Mouse (Mus musculus) left cerebral cortex, adult 2 months (tissue): ENCODE results near the gene Pde6d. TPM values are rescaled to one million over a fixed set of nuclear protein-coding genes. Genes with fewer than 3 reads are reported as not detected.

Experiments
- DNase-seq, 2 experiments: peaks; one replicate each; pipeline ENCODE4 v3.0.0; 2021 to 2022; ENCODE audit warnings: low spot score in 2 of 2, mixed read lengths in 1 of 2; ENCODE audit errors: extremely low spot score in 1 of 2
- H3K27ac ChIP-seq: fragments of 200-600 bp; 2 replicates; pipeline ENCODE4 v1.8.1; 2022
- H3K4me3 ChIP-seq: fragments of 200-600 bp; 2 replicates; pipeline ENCODE4 v1.8.1; 2022
- CTCF ChIP-seq: fragments of 200-600 bp; IDR thresholded peaks from 2 replicates; pipeline ENCODE4 v1.8.1; 2022; ENCODE audit warnings: antibody characterized with exemption, mild to moderate bottlenecking, moderate library complexity
- intact Hi-C: fragments of 180-260 bp; cut with DNase I; formaldehyde crosslinking; loops from one replicate; pipeline ENCODE4 v1.15.1; 2025
- long read RNA-seq, 2 experiments: library from polyadenylated mRNA; stranded (forward); transcript quantifications; one replicate each; pipeline ENCODE4 v2.0.0; 2021; ENCODE audit warnings: borderline mapping rate in 2 of 2
- total RNA-seq, 2 experiments: library from RNA; stranded (reverse); gene quantifications; 2 replicates each; pipeline ENCODE4 v1.2.3; 2021

The Pde6d gene
- 10 to 100 TPM; 43.7 to 50.3 TPM for total RNA-seq
- long read RNA-seq, experiment 1, transcript Pde6d-201 (5 exons, 1,159 nt): major isoform, 36 of 44 reads
- long read RNA-seq, experiment 1, partial matches to known transcripts: 1 of 44 reads
- long read RNA-seq, experiment 1, other reads (novel, unspliced or antisense): 6 of 44 reads
- long read RNA-seq, experiment 2, transcript Pde6d-201 (5 exons, 1,159 nt): major isoform, 12 of 17 reads
- long read RNA-seq, experiment 2, partial matches to known transcripts: 0 of 17 reads
- long read RNA-seq, experiment 2, other reads (novel, unspliced or antisense): 4 of 17 reads

DNA sequence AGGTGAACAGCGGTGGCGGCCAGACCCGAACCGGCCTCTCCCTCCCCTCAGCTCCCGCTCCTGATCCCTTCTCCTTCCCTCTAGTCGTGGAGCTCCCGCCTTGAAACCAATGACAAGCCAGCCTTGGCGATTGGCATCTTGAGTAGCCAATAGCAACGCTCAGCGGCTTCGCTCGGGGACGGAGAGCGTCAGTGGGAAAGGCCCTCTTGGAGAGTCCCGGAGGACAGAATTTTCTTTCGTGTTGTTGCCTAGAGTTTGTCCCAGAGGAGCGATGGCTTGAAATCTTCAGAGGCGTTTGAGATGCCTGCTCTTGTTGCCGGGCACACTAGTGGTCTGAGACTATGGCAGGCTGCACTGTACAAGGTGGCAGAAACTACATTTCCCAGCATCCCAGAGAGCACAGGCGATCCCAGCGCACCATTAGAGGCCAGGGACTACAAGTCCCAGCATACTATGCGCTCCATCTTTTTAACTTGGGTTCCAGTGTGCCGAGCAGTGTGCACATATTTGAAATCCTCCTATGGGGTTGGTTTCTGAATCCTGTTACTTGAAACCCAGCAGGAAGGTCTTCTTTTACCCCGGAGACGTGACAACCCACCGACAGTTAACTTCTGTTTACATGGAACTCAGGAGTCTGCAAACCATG lies at the start of gene Pde6d, which contains the start of gene Cops7b:
Gene Pde6d (minus strand): TSS at position 179 of the 646 bp plus-strand sequence.
Gene Cops7b (plus strand): TSS at position 454 of the 646 bp plus-strand sequence.
- Histone ChIP-seq H3K4me3 (peak within 1 kb of the TSS; percentile 82), H3K27ac (peak within 1 kb of the TSS; percentile 85)
- no peak for TF ChIP-seq CTCF
- peak; percentile 94 to 98 for DNase-seq
- intact Hi-C loops: no loop called here

DNA sequence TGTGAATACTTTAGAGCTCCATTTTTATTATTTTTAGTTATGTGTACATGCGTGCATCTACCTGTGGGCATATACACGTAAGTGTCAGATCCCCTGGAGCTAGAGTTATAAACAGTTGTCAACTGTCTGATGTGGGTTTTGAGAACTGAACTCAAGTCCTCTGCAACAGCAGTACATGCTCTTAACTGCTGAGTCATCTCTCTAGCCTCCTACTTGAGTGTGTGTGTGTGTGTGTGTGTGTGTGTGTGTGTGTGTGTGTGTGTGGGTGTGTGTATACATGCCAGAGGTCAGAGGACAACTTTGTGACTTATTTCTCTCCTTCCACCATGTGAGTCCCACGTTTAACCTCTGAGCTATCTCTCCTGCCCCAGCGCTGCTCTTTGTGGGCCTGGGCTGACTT lies 48.1 kb upstream of the Pde6d start:
- Histone ChIP-seq H3K4me3 (no peak overlapping the region), H3K27ac (no peak overlapping the region)
- no peak for DNase-seq
- no peak for TF ChIP-seq CTCF
- intact Hi-C loops: no loop called here

DNA sequence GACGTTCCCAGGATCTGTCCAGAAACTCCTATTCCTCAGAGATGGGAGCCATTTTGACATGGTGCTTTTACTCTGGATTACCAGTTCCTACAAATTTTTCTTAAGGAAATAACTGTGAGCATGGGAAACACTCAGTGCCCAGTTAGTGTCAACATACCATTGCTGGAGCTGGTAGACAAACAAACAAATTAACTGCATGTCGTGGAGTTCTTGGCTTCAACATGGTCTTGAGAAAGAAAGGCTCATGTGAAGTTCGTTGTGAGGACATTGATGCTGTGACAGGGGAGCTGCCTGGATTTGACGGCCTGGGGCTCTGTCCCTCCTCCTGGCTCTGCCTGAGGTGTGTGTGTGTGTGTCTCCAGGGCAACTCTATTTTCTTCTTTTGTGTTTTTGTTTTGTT lies 47.5 kb upstream of the Pde6d start:
- intact Hi-C loops: no loop called here
- TF ChIP-seq CTCF: no peak
- Histone ChIP-seq H3K27ac (no peak overlapping the region), H3K4me3 (no peak overlapping the region)
- no peak for DNase-seq

DNA sequence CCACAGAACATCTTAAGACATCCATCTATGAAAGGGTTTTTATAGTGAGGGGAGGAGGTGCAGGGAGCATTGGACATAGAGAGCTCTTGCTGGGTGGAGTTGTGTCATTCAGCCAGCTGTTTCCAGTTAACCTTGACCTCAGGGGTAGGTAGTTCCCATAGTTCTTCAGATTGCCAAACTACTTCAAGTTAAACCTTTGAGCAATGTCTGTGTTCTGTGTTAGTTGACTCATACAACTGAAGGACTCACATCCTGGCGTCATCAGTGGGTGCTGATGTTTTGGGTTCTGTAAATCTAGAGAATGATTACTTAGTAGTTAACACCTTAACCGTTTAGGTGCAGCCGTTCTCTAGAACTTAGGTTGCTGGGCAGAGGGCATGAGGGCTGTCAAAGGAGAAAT lies 45.8 kb upstream of the Pde6d start:
- intact Hi-C loops: no loop called here
- no peak overlapping the region for H3K27ac ChIP-seq
- no peak overlapping the region for H3K4me3 ChIP-seq
- no peak for TF ChIP-seq CTCF
- DNase-seq: no peak

DNA sequence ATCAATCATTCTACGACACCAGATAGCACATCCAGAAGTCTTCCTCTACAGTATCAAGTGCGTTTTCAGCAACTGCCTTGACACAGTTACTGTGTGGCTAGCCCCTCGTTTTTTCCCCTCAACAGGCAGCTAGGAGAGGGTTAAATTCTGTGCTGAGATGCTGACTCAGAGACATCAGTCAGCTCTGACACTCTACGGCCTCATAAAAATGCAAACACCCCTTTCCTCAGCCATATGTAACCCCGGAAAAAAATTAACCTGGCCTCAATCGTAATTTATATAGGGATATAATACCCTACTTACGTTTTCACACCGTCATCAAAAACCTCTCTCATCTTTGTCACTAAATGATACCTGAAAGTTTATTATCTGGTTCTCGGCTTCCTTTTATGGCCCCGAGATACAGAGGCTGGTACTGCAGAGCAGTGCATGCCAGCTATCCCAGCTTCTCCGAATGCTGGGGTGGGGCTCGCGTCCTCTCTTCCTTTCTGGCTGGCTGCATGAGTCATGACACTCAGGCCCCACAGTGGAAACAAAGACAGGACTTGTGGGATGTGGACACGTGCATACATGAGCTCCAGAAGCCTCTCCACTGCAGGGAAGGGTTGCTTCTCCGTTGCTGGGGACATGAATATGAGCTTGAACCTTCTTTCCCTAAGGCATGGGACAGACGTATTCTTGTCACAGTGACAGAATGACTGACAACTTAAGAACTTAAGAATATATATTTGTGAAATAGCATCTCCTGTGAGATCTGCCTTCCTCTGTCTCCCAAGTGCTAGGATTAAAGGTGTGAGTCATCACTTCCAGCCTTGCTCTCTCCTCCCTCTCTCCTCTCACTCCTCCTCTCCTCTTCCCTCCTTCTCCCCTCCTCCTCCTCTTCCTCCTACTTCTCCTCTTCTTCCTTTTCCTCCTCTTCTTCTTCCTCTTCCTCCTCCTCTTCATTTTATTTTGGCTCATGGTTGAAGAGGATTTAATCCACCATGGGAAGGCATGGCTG lies 40.9 kb upstream of the Pde6d start:
- TF ChIP-seq CTCF: no peak

DNA sequence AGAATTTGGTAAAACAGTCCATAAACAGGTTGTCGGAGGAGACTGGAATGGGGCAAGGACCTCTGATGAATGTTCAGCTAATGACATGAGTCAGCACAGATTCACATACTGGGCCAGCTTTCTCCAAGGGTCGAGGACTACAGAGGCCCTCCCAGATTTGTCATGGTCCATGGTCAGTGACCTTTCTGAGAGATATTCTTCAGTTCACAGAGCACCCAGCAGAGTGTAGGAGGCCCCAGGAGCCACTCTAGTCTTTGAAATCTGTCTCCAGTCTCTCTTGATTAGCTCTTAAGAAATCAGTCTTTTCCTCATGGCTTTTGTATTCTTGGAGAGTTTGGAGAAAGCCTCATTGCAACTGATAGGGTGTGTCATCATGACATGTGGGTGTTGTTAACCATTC lies 39.9 kb upstream of the Pde6d start:
- Histone ChIP-seq H3K27ac (no peak overlapping the region), H3K4me3 (no peak overlapping the region)
- no peak for TF ChIP-seq CTCF
- intact Hi-C loops: no loop called here
- no peak for DNase-seq

More for the DNA sequence above, 40.9 kb upstream of the Pde6d start:
- Histone ChIP-seq H3K4me3 (no peak overlapping the region), H3K27ac (no peak overlapping the region)
- intact Hi-C loops: no loop called here
- no peak for DNase-seq

DNA sequence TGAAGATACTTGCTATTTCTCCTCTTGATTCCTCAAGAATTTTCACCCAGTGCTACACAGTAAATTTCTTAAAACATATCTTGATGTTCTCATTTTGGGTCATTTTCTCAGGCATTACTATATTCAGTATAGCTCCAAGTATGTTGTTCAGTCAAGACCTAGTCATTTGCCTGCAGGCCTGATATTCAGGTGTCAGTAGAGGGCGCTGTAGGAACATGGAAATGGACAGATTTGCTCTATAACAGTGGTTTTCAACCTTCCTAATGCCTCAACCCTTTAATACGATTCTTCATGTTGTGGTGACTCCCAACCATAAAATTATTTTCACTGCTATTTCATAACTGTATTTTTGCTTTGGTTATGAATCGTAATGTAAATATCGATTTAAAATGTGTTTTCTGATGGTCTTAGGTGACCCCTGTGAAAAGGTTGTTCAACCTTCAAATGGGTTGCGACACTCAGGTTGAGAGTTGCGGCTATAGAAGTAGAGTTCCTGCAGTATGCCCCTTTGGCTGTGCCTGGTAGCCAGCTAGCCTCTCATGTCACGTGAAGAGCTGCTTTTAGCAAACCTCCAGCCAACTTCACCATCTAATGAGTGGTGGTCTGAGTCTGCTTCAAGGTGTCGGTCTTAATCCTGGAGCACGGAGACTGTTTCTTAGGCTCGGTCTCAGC lies 36.2 kb upstream of the Pde6d start:
- peak; percentile 88 for TF ChIP-seq CTCF
- Histone ChIP-seq H3K27ac (no peak overlapping the region), H3K4me3 (no peak overlapping the region)
- DNase-seq: peak; percentile 71 to 75
- intact Hi-C loops: no loop called here

DNA sequence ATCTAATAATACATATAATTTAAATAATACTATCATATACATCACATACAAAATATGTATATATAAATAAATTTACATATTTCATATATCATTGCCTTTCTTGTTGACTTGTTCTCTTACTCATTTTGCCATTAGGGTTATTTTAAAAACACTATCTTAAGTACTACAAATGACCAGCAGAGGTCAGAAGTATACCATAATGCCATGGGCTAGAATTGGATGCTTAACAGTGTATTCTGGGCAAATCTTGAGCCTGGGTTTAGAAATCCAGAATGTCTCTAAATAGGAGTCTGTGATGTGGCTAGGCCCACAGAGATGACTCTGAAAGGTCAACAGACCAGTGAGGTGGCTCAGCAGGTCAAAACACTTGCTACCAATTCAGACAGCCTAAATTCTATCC lies 31.8 kb upstream of the Pde6d start:
- intact Hi-C loops: loop anchor here (1.0 kb wide), 1 partner anchor 573 kb away; no protein-coding TSS in a partner anchor
- Histone ChIP-seq H3K27ac (no peak overlapping the region), H3K4me3 (no peak overlapping the region)
- DNase-seq: no peak
- TF ChIP-seq CTCF: peak; percentile 69

DNA sequence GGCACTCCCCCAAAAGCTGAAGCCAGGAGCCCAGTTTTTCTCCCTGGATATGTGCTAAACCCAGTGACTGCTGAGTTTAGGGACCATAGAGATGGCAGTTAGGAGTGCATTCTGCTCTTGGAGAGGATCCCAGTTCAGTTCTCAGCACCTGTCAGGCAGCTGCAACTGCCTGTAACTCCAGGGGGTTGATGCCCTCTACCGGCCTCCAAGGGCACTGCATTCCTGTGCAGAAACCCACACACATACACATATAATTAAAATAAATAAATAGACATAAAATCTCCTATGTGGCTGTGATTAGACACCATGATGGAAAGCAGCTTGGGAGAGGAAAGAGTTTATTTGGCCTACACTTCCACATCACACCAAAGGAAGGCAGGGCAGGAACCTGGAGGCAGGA lies 29.7 kb upstream of the Pde6d start:
- DNase-seq: no peak
- intact Hi-C loops: no loop called here
- Histone ChIP-seq H3K4me3 (no peak overlapping the region), H3K27ac (no peak overlapping the region)
- no peak; the same call in 1 of the 2 replicates for TF ChIP-seq CTCF

DNA sequence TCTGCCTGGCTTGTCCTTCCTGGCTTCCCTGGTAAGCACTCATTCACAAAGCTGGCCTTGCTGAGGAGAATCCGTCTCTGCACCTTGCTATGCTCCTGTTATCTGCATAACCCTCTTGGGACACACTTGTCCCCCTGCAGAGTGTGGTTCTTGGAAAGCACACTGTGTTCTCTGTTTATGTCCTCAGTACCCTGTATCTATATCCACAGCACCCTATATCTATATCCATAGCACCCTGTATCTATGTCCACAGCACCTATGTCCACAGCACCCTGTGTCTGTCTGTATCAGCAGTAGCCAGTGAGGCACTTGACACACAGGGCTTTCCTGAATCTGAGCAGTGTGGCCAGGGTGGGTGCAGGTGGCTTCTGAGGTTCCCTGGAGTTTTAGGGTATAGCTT lies 28.5 kb upstream of the Pde6d start:
- no peak for TF ChIP-seq CTCF
- intact Hi-C loops: no loop called here
- no peak overlapping the region for H3K27ac ChIP-seq
- DNase-seq: no peak
- no peak overlapping the region for H3K4me3 ChIP-seq

DNA sequence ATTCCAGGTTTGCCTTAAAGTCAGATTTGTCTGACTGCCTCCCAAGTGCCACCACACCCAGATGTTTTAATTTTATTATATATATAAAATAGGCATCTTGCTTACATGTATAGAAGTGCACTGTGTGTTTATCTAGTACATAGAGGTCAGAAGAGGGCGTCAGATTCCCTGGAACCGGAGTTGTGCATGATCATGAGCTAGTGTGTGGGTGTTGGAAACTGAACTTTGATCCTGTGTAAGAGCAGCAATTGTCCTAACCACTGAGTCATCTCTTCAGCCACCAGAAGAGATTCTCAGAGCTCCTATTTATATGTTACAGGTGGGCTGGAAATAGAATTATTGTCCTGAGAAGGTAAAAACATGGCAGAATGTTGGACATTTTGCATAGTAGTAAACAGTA lies 17.7 kb upstream of the Pde6d start:
- intact Hi-C loops: no loop called here

More for the DNA sequence above, 17.7 kb upstream of the Pde6d start:
- H3K4me3 ChIP-seq: no peak overlapping the region
- DNase-seq: no peak
- no peak for TF ChIP-seq CTCF
- H3K27ac ChIP-seq: no peak overlapping the region
